Mouse (Mus musculus) kidney, embryonic 14.5 days (tissue): Measurements from ENCODE around the gene Pxmp4. TPM values are rescaled to one million over a fixed set of nuclear protein-coding genes. Genes with fewer than 3 reads are reported as not detected.

ENCODE experiments used
- ATAC-seq: fragments of 200-750 bp; cut with Nextera tagmentation; 2 replicates; pipeline ENCODE4 v1.8.0; 2017; ENCODE audit warnings: moderate number of reproducible peaks, mild to moderate bottlenecking, moderate TSS enrichment, moderate library complexity; ENCODE audit not compliant: low FRiP score, low TSS enrichment
- H3K27ac ChIP-seq: fragments of 300-500 bp; sonication (generic); 2 replicates; pipeline ENCODE4 v1.5.1; 2014; ENCODE audit warnings: low read depth, mild to moderate bottlenecking, low read length, moderate library complexity, mixed read lengths
- H3K27me3 ChIP-seq: fragments of 300-500 bp; sonication (generic); 2 replicates; pipeline ENCODE4 v1.6.1; 2014; ENCODE audit warnings: mild to moderate bottlenecking, low read length; ENCODE audit not compliant: control insufficient read depth, insufficient read depth
- H3K36me3 ChIP-seq: fragments of 300-500 bp; sonication (generic); 2 replicates; pipeline ENCODE4 v1.6.1; 2014; ENCODE audit warnings: low read length, mixed read lengths; ENCODE audit not compliant: control insufficient read depth, insufficient read depth
- H3K4me1 ChIP-seq: fragments of 300-500 bp; sonication (generic); 2 replicates; pipeline ENCODE4 v1.6.1; 2014; ENCODE audit warnings: low read length, mixed read lengths; ENCODE audit not compliant: control insufficient read depth, insufficient read depth
- H3K4me2 ChIP-seq: fragments of 300-500 bp; sonication (generic); replicated peaks from 2 replicates; pipeline ENCODE4 v1.6.1; 2014; ENCODE audit warnings: low read depth, mild to moderate bottlenecking, low read length
- H3K4me3 ChIP-seq: fragments of 300-500 bp; sonication (generic); 2 replicates; pipeline ENCODE4 v1.5.1; 2014; ENCODE audit warnings: mild to moderate bottlenecking, low read length
- H3K9ac ChIP-seq: fragments of 300-500 bp; sonication (generic); 2 replicates; pipeline ENCODE4 v1.6.1; 2014; ENCODE audit warnings: low read depth, mild to moderate bottlenecking, low read length, moderate library complexity
- H3K9me3 ChIP-seq: fragments of 300-500 bp; sonication (generic); 2 replicates; pipeline ENCODE4 v1.6.1; 2016; ENCODE audit warnings: low read length; ENCODE audit not compliant: control insufficient read depth
- WGBS: fragments of 180-500 bp; shearing (Covaris S2); extraction: QIAGEN DNeasy Blood & Tissue Kit; methylation state at CpG from one replicate; pipeline ENCODE4 v1.1.7; 2014; 5-methylcytosine and 5-hydroxymethylcytosine counted together
- polyA plus RNA-seq: library from polyadenylated mRNA; unstranded; fragments of >200 nt; fragmentation: Nextera tagmentation; extraction: Ambion mirVana; gene quantifications from 2 replicates; pipeline ENCODE4 v1.2.1, GENCODE M21; 2014

Pxmp4 gene
- polyA plus RNA-seq, 1 experiment from 2014 or later, result 25.9 TPM

GRCm38 (mm10) chr2:154638521-154638920, 35.0 kb upstream of the Pxmp4 start:
- no peak overlapping the region for H3K4me3 ChIP-seq
- ATAC-seq, result no peak
- no peak overlapping the region for H3K27ac ChIP-seq
- no peaks in the 10 kb centered on the region for H3K4me1 ChIP-seq
- H3K9me3 ChIP-seq, result peaks cover 6% of the 10 kb centered on the region; the same call in 1 of the 2 replicates
- 95% methylated on average over 3 of the region's 3 CpGs for WGBS
- no peak overlapping the region for H3K4me2 ChIP-seq
- H3K36me3 ChIP-seq, result peaks cover 15% of the 10 kb centered on the region
- no peaks in the 10 kb centered on the region for H3K27me3 ChIP-seq
- H3K9ac ChIP-seq, result no peak overlapping the region

DNA sequence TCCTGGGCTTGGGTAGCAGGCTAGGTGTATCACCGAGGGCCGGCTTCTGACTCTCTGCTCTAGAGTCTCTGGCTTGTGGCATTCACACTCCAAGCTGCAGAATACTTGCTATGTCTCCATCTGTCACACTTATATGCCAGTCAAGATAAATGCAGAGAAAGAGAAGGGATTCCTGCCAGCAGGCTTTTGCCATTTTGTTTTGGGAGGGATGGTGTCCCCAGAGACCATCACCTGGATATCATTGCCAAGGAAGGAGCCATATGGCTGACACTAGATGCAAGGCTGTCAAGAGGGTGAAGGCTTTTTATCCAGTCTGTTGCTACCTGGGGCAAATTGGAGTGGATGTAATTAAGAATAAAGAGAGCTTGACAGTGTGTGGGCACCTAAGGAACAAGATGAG, 32.3 kb upstream of the Pxmp4 start:
- ATAC-seq, result no peak
- Histone ChIP-seq H3K4me3 (no peak overlapping the region), H3K9me3 (peaks cover 6% of the 10 kb centered on the region; the same call in 1 of the 2 replicates), H3K9ac (no peak overlapping the region), H3K36me3 (peaks cover 14% of the 10 kb centered on the region), H3K27ac (no peak overlapping the region), H3K4me1 (no peaks in the 10 kb centered on the region), H3K27me3 (no peaks in the 10 kb centered on the region), H3K4me2 (no peak overlapping the region)
- WGBS, result 96% methylated on average over 2 of the region's 2 CpGs

DNA sequence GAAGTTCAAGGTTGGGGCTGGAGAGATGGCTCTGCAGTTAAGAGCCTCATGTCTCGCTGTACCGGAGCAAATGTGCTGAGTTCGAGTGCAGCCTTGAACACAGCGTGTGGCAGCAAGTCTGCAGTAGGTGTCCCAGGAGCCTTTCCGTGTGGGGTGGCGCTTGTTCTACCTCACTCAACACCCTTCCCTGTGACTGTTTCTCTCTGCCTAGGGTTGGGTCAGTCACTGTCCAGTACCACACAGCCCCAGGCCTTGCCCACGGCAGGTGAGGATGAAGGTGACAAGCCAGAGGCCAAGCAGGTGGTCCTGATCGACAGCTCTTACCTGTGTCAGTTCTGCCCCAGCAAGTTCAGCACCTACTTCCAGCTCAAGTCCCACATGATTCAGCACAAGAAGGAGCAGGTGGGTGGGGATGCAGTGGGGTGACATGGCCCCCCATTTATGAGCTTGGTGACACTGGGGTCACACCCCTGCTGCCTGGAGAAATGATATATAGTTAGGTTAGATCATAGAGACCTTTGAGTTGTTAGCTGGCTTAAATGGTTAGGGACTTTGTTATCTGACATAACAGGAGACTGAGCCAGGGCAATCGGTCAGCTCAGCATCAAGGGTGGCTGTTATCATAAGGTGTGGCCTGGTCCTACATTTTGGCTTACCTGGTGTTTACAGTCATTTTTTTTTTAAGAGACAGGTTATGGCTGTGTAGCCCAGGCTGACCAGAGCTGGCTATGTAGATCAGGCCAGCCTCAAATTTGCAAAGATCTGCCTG, 30.6 kb upstream of the Pxmp4 start:
- H3K4me3 ChIP-seq, result no peak overlapping the region
- WGBS, result 88% methylated on average over 9 of the region's 9 CpGs
- no peak overlapping the region for H3K27ac ChIP-seq
- H3K9ac ChIP-seq, result no peak overlapping the region
- no peaks in the 10 kb centered on the region for H3K27me3 ChIP-seq
- H3K4me2 ChIP-seq, result no peak overlapping the region
- H3K4me1 ChIP-seq, result no peaks in the 10 kb centered on the region
- peaks cover 6% of the 10 kb centered on the region; the same call in 1 of the 2 replicates for H3K9me3 ChIP-seq
- H3K36me3 ChIP-seq, result peaks cover 18% of the 10 kb centered on the region
- ATAC-seq, result no peak; the same call in 1 of the 2 replicates

- no peaks in the 10 kb centered on the region for H3K4me1 ChIP-seq
- peaks cover 14% of the 10 kb centered on the region for H3K36me3 ChIP-seq
- peak; percentile 75 for ATAC-seq
- 43% methylated on average over 5 of the region's 5 CpGs for WGBS
- no peak overlapping the region for H3K9ac ChIP-seq
- H3K27ac ChIP-seq, result no peak overlapping the region
- peaks cover 2% of the 10 kb centered on the region; the same call in 1 of the 2 replicates for H3K9me3 ChIP-seq
- H3K4me2 ChIP-seq, result no peak overlapping the region
- H3K27me3 ChIP-seq, result no peaks in the 10 kb centered on the region
- no peak overlapping the region for H3K4me3 ChIP-seq
Measured at GRCm38 (mm10) chr2:154633039-154633742, 29.7 kb upstream of the Pxmp4 start.

DNA sequence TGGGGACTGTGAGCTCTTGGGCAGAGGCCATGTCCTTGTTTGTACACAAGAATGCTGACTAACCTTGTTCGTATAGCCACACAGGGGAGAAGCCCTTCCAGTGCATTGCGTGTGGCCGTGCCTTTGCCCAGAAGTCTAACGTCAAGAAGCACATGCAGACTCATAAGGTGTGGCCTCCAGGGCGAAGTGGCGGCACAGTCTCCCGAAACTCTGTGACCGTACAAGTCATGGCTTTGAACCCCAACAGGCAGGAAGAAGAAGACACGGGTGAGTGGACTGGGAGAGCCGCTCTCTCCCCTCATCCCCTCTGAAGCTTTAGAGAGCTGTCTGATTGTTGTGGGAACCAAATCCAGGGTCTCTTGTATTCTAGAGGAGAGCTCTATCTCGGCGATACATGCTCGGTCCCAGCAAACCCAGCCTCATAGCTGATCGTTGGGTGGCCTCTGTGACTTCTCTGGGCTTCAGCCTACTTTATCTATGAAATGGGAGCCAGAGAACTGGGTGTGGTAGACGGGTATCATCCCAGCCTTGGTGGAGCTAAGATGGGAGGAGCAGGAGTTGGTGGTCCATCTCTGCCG, 28.8 kb upstream of the Pxmp4 start:
- Histone ChIP-seq H3K27me3 (no peaks in the 10 kb centered on the region), H3K9me3 (no peaks in the 10 kb centered on the region), H3K4me2 (no peak overlapping the region), H3K9ac (no peak overlapping the region), H3K36me3 (peaks cover 11% of the 10 kb centered on the region), H3K27ac (no peak overlapping the region), H3K4me1 (no peaks in the 10 kb centered on the region), H3K4me3 (no peak overlapping the region)
- ATAC-seq, result no peak
- WGBS, result 86% methylated on average over 16 of the region's 16 CpGs

GRCm38 (mm10) chr2:154630531-154630930, 27.0 kb upstream of the Pxmp4 start:
- Histone ChIP-seq H3K36me3 (peaks cover 11% of the 10 kb centered on the region), H3K9ac (no peak overlapping the region), H3K9me3 (no peaks in the 10 kb centered on the region), H3K27ac (no peak overlapping the region), H3K4me3 (no peak overlapping the region), H3K4me1 (no peaks in the 10 kb centered on the region), H3K27me3 (no peaks in the 10 kb centered on the region), H3K4me2 (no peak overlapping the region)
- WGBS, result 78% methylated on average over 5 of the region's 5 CpGs
- no peak for ATAC-seq

GRCm38 (mm10) chr2:154624137-154624536, 20.6 kb upstream of the Pxmp4 start:
- H3K4me2 ChIP-seq, result no peak overlapping the region
- ATAC-seq, result no peak

GRCm38 (mm10) chr2:154621684-154622083, 18.2 kb upstream of the Pxmp4 start:
- no peak for ATAC-seq
- no peak overlapping the region for H3K4me2 ChIP-seq
- peaks cover 10% of the 10 kb centered on the region; the same call in 1 of the 2 replicates for H3K36me3 ChIP-seq
- H3K4me1 ChIP-seq, result no peaks in the 10 kb centered on the region
- 70% methylated on average over 5 of the region's 5 CpGs for WGBS
- no peaks in the 10 kb centered on the region for H3K27me3 ChIP-seq
- H3K27ac ChIP-seq, result no peak overlapping the region
- H3K9ac ChIP-seq, result no peak overlapping the region
- no peak overlapping the region for H3K4me3 ChIP-seq
- H3K9me3 ChIP-seq, result peaks cover 4% of the 10 kb centered on the region

More at GRCm38 (mm10) chr2:154624137-154624536, 20.6 kb upstream of the Pxmp4 start:
- Histone ChIP-seq H3K27me3 (no peaks in the 10 kb centered on the region), H3K9ac (no peak overlapping the region), H3K4me1 (no peaks in the 10 kb centered on the region), H3K9me3 (peaks cover 4% of the 10 kb centered on the region), H3K27ac (no peak overlapping the region), H3K36me3 (peaks cover 12% of the 10 kb centered on the region; the same call in 1 of the 2 replicates), H3K4me3 (no peak overlapping the region)

- Histone ChIP-seq H3K9me3 (no peaks in the 10 kb centered on the region), H3K9ac (no peak overlapping the region), H3K4me2 (no peak overlapping the region), H3K27me3 (no peaks in the 10 kb centered on the region), H3K4me1 (peaks cover 14% of the 10 kb centered on the region), H3K4me3 (no peak overlapping the region), H3K36me3 (no peaks in the 10 kb centered on the region), H3K27ac (no peak overlapping the region)
- WGBS, result 98% methylated on average over 3 of the region's 3 CpGs
- ATAC-seq, result no peak
Measured at GRCm38 (mm10) chr2:154617061-154617460, 13.6 kb upstream of the Pxmp4 start.
